Mouse (Mus musculus): ENCODE data around the gene Cysltr1. TPM values are rescaled to one million over a fixed set of nuclear protein-coding genes. Genes with fewer than 3 reads are reported as not detected.

Cysltr1 gene
- 1.8 and 2.2 TPM in 2 replicates for total RNA-seq (2014; fragmentation: Nextera tagmentation)
- 2.6 and 2.8 TPM in 2 replicates for total RNA-seq (2017)

DNA sequence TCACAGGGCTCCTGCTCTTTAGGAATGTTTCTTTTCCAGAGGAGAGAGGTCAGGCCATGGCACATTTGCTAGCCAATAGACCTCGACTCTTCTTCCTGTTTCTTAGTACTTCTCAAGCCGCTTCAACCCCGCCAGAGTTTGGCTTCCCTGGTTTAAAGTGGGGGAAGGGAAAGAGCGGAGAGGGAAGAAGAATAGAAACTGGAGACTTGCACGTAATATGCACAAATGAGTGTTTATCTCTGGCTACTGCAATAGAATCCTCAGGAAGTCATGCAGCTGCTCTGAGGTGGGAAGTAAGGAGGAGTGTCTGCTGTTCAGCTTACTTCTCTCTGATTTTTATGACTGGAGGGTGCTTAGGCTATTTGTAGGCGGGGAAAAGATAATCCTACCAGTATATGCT is at the start of gene Cysltr1:
Gene Cysltr1, minus strand, starts transcription at position 294 of the 400 bp plus-strand sequence.
- peak; percentile 95 for ATAC-seq (replicated peaks; ENCODE audit: poor library complexity, severe bottlenecking)

DNA sequence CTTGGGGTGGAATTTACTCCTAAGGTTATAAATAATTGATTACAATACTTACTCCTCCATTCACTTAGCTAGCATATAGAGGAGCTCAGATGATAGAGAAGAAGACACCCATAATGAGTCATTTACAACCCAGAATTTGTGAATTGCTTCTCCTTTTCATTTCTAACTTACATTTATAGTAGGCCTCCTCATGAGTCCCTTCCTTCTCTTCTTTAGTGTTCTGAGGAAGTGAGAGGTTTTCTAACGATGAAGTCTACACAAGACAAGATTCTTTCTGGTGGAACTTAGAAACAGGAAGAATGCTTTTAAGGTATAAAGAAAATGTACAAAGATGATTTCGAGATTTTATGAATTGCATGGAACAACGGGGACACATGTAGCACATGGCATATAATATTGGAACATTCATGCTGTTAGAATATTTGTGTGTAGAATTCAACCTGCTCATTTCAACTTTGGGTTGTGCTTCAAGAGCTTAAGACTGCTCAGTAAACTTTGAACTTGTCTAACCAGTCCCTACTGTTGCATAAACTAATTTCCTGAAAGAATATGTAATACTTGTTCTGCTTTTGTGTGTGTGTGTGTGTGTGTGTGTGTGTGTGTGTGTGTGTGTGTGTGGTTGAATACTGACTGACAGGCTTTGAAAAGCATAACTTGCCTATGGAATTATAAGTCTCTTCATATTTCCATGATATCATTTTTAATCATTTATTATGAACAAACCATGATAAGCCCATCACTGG is 31.5 kb upstream of the Cysltr1 start:
- peak; percentile 85 for ATAC-seq (replicated peaks; ENCODE audit: poor library complexity, severe bottlenecking)

DNA sequence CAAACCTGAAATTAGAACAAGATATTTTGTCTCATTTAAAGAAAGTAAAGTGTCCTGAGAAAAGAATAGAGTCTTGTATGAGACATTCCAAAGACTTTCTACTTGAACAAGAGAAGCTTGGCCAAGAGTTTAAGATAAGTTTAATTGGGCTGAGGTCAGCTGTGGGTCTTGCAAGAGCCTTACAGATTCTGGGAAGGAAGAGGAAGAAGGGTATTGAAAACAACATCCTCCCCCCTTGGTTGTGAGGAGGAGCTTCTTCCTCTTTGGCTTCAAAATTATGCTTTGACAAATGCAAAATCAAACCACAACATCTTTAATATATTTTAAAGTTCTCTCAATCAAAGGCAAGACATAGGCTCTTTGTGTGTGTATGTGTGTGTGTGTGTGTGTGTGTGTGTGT is 30.1 kb upstream of the Cysltr1 start:
- ATAC-seq (replicated peaks; ENCODE audit: poor library complexity, severe bottlenecking), result peak; percentile 70

DNA sequence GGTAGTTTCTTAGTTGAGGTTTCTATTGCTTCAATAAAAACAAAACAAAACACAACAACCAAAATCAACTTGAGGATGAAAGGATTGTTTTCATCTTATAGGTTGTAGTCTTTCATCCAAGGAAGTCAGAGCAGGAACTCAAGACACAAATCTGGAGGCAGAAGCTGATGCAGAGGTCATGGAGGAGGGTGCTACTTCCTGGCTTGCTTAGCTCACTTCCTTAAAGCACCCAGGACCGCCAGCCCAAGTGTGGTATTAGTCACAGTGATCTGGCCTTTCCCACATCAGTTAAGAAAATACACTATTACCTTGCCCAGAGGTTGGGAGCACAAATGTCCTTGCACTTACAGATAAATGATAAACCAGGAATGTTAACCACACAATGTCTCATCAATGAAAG is 25.0 kb upstream of the Cysltr1 start:
- ATAC-seq (replicated peaks; ENCODE audit: poor library complexity, severe bottlenecking), result peak; percentile 50; the same call in 1 of the 2 replicates

DNA sequence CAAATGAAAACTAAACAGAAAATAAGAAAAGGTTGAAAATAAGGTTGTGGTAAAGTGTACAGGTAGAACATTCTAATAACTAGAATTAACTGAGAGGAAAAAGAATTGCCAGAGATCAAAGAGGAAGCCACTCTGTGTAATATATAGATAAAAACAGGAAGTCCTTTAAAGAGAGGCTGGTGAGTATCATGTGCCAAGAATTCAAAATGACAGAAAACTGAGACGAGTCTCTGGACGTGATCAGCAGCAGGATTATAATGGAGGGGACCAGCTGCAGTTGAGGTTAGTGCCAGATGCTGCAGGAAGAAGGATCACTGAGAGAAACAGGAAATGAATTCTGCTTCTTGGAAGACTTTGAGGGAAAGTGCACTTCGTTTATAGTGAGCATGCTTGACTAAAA is 20.2 kb upstream of the Cysltr1 start:
- peak; percentile 91 for ATAC-seq (replicated peaks; ENCODE audit: poor library complexity, severe bottlenecking)

DNA sequence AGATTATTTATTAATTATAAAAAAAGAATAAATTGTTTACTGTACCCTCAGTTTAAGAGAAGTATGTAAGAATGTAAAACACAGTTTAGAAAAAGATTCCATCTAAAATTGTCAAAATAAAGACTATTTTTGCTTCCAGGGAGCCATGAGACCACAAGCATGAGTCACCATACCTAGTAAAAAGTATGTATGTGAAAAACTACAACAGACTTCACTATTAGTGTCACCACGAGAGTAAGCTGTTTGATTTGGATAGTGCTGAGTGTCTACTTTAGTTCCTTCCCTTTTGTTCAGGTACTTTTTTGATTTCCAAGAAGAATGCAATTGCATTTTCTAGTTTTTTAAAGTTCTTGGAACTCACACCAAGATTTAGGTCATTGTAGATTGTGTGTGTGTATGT is 19.0 kb upstream of the Cysltr1 start:
- no peak for ATAC-seq (replicated peaks; ENCODE audit: poor library complexity, severe bottlenecking)

DNA sequence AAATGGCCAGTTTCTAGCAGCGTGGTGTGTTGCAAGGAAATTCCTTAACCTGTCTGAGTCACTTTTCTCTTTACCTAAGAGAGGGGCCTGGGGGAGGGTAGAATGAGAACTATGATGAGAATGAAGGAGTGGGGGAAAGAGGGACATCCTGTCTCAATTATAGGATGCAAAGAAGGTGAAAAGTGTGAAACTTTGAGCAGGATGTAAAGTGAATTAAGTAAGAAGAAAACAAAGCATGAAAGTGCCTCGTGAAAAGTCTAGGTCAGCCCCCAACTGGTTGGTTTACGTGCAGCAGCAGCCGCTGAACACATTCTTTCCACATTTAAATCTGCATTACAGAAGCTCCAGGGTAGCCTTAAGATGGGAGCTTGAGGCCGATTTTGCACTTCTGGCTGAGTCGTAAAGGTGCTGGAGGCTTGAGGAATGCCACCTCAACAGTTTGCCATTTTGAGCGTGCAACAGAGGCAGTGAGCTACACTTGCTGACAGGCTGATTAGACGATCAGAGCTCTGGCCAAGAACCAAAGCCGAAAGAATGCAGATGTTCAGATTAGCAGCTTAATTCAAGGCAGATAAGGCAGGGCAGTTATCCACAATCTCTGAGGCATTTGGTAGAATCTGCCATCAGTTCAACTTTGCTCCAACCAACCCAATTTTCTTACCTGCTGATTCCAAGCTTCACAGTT is 763 bp downstream of the Cysltr1 start:
- no peak for ATAC-seq (replicated peaks; ENCODE audit: poor library complexity, severe bottlenecking)

DNA sequence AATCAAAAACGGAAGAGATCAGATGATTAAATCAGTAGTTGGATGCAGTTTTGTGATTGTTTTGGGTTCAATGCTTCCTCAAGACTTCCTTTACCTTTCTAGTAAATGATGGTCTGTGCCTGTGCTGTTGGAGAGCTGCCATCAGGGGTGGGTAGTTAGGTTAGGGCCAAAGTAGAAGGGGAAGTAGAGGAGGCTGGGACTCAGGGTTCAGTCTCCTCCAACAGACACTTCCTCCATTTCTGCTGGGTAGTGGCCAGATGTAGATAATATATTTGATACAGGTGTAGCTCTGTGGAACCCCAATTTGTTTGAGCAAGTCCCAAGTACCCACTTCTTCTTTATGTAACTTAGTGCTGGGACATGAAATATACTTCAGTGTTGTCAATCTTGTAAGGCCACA is 7.6 kb downstream of the Cysltr1 start:
- ATAC-seq (replicated peaks; ENCODE audit: poor library complexity, severe bottlenecking), result peak; percentile 84

DNA sequence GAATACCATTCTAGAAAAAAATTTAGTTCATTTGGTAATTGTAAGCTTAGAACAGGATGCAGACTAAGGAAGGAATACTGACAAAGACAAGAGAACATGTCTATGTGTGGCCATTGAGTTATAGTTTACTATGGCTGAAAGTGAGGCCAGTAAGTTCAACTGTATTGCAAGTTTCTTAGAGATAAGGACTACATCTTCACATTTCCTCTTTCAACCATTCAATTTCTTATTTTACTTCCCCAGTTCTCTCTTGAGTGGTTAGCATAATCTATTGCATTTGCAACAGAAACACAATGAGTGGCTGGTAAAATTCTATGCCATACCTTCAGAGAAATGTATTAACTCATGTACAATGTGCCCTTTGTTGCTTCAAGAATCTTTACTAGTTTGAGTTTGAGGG is 9.6 kb downstream of the Cysltr1 start:
- ATAC-seq (replicated peaks; ENCODE audit: poor library complexity, severe bottlenecking), result no peak

DNA sequence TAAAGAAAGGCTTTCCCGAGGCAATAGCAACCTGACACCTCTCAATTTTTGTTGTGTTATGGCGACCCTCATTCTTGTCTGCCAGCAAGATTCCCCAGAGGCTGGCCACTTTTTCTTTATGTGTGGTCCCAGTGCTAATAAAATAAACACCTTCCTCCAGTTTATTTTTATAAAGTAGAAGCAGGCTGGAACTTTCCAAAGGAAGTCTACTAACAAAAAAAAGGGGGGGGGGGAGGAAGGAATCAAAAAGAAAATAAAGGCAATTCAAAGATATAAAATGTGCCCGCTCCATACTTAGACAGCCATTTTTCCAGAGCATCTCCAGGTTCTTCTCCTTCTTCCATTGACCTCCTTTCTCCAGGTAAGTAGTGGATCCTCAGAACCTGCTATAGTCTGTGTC is 20.6 kb downstream of the Cysltr1 start, which contains the start of gene Gm5127:
Gene Gm5127, plus strand, starts transcription at position 301 of the 400 bp plus-strand sequence.
- no peak for ATAC-seq (replicated peaks; ENCODE audit: poor library complexity, severe bottlenecking)

DNA sequence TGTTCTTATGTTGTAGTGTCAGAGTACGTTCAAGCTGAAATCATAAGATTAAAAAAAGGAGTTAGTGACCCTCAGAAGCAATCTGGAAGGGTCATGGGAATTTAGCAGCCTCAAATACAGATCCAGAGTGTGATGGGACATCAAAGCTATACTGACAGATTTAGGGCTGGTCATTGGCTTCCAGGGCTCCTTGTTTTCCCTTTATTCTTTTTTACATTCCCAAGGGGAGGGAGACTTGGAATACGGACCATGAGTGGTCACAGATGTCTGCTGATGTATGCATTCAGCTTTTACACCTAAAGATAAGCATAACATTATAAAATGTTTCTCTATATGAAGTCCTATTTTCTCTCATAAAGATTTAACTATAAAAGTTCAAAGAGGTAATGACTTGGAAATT is 21.3 kb downstream of the Cysltr1 start:
- ATAC-seq (replicated peaks; ENCODE audit: poor library complexity, severe bottlenecking), result no peak

DNA sequence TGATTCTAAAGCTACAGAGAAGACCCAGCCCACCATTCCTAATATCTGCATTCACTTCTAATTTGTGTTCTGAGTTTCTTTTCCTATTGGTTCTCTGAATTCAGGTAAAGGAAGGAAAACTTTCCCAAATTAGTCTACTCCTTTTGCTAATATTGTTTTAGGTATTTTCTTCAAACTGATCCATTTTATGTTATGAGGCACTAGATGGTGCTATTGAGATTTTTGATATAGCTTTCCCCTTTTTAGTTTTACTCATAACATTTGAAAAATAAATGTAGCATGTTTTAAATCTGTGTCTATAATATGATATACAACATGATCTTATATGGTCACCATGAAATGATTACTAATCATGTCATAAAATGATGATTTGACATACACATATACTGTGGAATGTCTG is 23.1 kb downstream of the Cysltr1 start:
- no peak for ATAC-seq (replicated peaks; ENCODE audit: poor library complexity, severe bottlenecking)

DNA sequence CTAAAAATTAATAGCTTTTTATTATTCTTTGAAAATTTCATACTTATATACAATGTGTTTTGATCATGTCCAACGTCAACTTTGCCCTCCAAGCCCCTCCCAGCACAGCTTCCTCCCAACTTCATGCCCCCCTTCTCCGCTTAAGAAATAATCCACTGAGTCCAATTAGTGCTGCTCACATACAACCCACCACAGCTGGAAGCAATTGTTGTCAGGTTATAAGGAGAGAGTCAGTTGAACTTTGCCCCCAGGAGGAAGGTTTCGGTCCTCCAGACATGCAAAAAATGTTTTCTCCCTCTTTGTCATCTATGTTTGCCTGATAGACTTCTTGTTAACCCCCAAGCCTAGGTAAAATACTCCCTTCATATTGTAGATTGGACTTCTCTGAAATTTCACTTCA is 24.5 kb downstream of the Cysltr1 start:
- ATAC-seq (replicated peaks; ENCODE audit: poor library complexity, severe bottlenecking), result no peak

DNA sequence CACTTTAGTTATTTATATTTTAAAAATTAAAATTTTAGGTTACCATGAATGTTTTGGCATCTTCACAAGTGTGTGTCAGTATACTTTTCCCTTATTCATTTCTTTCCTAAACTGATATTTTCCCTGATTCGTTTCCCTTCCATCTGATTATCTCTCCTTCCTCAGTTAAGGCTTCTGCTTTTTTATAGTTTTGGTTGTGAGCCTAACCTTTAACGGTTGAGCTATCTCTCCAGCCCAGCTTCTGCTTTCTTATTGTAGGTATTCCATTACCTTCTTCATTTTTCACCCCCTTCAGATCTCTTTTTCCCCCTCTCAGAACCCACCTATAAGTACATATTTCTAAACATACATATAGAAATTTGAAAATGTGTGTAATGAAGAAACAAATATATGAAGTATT is 48.0 kb downstream of the Cysltr1 start:
- no peak for ATAC-seq (replicated peaks; ENCODE audit: poor library complexity, severe bottlenecking)

DNA sequence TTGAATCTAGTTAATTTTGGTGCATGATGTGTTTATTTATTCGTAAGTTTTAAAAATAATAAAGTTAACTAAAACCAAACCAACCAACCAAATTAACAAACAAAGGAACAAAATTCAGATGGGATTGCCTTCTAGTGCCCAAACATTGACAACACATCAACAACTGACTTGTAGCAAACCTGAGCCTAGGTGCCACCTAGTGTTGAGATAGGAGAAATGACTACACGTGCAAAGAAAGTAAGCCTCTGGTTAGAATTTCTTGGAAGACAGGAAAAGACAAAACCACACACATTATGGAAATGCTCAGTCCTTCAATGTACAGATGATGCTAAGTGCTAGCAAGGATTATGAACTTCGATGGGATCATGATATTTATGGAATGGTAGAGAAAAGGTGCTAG is 67.1 kb downstream of the Cysltr1 start:
- no peak for ATAC-seq (replicated peaks; ENCODE audit: poor library complexity, severe bottlenecking)

Other genes starting within 250 kb of the Cysltr1 start
- not detected in 2 replicates for gene Fndc3c1, start 118.3 kb downstream of the Cysltr1 start, total RNA-seq (2014; fragmentation: Nextera tagmentation)
- gene Fndc3c1, start 118.3 kb downstream of the Cysltr1 start, total RNA-seq (2017), result not detected in 2 replicates
- gene Gm5127, start 20.5 kb downstream of the Cysltr1 start, total RNA-seq (2014; fragmentation: Nextera tagmentation), result not detected in 2 replicates
- 0.82 TPM in 1 of 2 replicates, not detected in the other for gene Gm5127, start 20.5 kb downstream of the Cysltr1 start, total RNA-seq (2017)
- not detected in 2 replicates for gene Rtl3, start 237.0 kb upstream of the Cysltr1 start, total RNA-seq (2014; fragmentation: Nextera tagmentation)
- gene Rtl3, start 237.0 kb upstream of the Cysltr1 start, total RNA-seq (2017), result not detected in 2 replicates

Measured in granulocyte monocyte progenitor cell, adult 5-6 weeks (primary cell).